Mouse (Mus musculus): ENCODE data around the gene Amot.

The Amot gene

DNA sequence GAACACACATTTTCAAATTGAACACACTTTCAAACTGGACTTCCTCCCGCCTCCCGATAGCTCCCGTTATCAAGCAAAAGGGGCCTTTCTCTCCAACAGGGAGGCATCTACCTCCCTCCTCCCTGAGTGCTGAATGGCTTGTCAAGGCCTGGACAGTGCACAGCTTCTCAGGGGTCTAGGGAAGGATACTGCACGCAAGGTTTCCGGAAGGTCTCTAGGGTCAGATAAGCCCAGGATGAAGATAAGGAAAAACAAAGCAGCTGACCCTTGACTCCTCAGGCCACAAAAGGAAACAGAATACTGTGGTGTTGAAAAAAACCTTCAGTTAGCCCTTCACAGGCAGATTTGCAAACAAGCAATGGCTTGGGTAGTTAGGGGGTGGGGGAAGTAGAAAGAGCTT, 22.6 kb downstream of the Amot start:
- no peak for DNase-seq (ENCODE audit: extremely low spot score, low read depth, low spot score)

DNA sequence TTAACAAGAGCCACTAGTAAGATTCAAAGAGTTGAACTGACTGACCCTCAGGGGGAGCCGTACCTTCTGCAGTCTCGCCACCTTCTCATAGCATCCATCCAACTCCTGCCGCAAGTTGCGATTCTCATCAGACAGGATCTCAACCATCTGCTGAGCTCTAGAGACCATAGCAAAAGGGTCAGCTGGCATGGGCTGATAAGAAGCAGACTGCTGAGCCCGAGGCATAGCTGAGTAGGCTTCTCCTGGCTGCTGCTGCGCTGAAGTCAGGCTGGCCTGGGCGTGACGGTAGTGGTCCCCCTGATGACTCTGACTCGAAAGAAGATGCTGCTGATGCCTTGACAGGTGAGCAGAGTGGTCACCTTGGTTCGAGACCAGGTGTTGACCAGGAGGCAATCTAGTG, 25.0 kb downstream of the Amot start:
- no peak for DNase-seq (ENCODE audit: extremely low spot score, low read depth, low spot score)

DNA sequence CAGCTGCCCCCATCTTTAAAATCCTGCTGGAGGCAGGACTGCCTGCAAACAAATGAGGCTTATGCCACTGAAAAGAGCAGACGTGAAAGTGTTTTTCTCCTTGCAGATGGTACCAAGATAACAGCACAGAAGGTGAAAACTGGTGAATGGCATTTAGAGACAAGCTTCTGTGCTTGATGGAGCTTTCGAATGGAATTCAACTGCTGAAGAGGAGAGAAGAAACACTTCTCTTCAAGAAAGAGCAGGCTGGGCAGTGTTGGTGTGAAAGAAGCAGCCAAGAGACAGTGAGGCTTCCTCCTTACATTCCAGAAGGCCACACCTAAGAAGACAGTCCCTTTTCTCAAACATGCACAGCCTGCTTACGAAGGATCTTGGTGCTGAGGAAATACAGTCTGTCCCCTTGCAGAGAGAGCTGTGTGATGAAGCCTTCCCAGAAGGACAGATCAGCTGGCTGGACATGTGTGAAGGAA, 27.2 kb downstream of the Amot start:
- no peak for DNase-seq (ENCODE audit: extremely low spot score, low read depth, low spot score)

DNA sequence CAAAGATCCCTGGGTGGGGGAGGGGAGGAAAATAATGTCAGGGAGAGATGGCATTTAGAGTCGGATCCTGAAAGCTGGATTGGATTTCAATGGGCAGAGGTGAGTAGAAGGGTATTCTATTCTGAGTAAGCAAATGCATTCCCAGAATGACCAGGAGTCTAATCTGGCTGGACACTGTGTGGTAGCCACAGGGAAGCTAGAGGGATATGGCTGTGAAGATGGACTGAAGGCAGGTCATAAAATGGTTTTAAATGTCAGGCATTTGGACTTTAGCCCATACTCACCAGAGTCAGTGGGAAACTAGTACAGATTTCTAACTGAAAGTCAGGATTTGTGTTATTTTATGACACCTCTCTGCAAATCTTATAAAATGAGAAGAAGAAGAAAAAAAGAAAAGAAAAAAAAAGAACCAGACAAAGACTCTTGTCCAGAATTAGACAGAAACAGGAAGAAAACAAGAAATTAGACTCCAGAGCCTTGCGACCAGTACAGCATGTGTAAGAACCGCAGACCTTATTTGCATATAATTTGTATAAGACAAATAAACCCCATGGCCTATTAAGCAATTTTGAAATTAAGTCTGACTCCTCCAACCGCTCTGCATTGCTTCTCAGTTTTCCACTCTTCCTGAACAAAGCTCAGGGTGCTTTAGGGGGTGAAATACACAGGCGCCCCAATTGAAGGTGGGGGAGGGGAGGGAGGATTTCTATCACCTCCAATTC, 27.8 kb downstream of the Amot start:
- no peak for DNase-seq (ENCODE audit: extremely low spot score, low read depth, low spot score)

DNA sequence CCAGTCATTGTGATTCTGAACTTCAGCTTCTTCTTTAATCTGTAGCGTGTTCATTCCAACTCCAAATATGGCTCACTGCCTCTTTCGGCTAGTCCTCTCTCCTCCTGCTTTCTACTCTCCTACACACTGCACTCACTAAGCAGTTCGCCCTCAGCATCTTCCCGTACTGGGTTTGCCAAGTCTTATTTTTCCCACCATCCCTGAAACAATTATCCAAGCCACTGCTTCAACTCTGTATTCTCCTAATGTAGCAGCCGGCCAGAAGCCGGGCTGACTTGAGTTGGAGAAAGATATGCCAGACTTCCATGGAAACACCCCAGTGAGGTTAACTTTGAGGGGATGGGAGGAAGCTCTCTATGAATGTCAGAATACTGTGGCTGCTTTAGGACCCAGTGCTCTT, 36.7 kb downstream of the Amot start:
- DNase-seq (ENCODE audit: extremely low spot score, low read depth, low spot score), result no peak

DNA sequence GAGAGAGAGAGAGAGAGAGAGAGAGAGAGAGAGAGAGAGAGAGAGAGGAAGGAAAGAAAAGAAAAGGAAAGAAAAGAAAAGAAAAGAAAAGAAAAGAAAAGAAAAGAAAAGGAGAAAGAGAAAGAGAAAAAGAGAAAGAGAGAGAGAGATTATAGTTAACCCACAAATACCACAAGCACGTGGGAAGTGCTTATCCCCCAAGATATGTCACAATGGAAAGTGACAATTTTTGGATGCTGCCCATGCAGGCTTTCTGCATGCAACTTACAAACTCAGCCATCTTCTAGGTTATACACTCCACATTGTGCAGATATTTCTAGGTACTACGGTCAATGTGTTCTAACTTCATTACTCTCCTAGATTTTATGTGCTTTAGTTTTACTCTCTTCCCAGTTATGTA, 41.5 kb downstream of the Amot start:
- DNase-seq (ENCODE audit: extremely low spot score, low read depth, low spot score), result no peak

DNA sequence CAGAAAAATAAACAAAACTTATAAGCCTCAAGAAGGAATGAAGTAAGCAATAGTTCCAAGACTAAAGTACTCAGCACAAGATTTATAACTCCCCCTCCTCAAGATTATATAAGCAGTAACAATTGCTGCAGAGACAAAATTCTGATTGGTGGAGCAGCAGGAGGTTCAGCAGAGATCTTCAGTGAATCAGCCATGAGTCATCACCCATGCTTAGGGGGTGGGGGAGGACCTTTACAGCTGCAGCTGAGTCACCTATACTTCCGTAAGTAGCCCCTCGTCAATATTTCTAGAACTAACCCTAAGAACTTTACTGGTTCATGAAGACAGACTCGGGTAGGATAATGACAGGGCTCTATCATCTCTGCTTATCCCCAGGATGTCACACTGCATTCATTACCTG, 43.6 kb downstream of the Amot start:
- DNase-seq (ENCODE audit: extremely low spot score, low read depth, low spot score), result no peak

DNA sequence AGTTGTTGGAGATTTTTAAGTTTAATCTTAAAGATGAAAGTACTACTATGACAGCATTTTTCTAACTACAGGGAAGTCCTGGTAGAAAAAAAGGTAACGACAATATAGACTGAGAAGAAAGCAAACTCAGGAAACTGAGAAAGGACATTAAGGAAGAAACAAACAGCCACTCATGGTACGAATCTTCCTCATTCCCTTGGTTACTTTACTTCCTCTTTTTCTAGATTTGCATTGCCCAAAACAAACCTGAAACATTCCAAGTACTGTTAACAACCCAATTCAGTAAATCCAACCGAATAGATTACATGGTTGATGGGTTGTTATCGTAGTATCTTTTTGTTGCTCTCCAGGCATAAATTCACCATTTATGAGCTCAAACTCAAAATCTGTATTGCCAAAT, 48.7 kb downstream of the Amot start:
- no peak for DNase-seq (ENCODE audit: extremely low spot score, low read depth, low spot score)

DNA sequence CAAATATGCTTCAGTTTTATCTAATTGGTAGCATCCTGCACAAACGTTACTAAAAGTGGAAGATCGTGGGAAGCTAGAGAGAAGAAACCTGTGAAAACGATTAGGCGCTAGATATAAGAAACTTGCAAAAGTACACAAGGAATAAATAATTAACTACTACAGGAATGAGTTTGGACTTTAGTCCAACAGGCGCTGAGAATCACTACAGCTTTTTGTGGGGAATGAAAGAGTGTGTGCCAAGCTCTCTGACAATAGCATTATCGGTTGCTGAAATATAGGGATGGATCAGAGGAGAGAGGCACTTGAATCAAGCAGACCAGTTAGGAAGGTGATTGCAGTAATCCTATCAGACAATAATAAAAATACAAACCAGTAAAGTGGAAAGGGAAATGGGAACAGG, 49.4 kb downstream of the Amot start:
- no peak for DNase-seq (ENCODE audit: extremely low spot score, low read depth, low spot score)

DNA sequence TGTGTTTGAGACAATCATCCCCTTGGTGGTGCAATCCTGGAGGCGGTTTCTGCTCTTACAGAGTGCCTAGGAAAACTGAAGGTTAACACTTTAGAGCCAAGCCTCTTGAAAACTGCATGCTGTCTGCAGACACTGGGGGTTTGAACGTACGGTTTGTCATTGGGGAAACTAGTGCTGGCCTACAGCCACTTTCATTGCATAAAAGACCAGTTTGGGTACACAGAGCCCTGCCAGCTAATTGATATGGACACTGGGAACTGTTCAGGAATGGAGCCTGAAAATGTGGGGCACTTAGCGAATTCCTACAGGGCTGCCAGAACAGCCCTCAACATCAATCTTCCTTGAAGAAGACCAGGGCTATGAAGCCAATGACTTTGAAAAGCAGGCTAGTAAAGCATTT, 50.2 kb downstream of the Amot start:
- no peak for DNase-seq (ENCODE audit: extremely low spot score, low read depth, low spot score)

DNA sequence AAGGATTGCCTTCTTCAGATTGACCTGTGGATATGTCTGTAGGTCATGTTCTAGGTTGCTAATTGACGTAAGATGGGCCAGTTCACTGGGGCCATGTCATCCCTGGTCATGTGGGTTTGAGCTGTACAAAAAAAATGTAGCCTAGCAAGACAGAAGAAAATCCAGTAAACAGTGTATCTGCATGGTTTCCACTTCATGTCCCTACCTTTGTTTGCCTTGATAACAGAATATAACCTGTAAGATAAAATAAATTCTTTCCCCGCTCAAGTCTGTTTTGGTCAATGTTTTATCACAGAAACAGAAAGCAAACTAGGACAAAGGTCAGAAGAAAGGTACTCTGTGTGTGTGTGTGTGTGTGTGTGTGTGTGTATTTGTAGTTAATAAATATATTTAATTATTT, 63.5 kb downstream of the Amot start:
- DNase-seq (ENCODE audit: extremely low spot score, low read depth, low spot score), result no peak

DNA sequence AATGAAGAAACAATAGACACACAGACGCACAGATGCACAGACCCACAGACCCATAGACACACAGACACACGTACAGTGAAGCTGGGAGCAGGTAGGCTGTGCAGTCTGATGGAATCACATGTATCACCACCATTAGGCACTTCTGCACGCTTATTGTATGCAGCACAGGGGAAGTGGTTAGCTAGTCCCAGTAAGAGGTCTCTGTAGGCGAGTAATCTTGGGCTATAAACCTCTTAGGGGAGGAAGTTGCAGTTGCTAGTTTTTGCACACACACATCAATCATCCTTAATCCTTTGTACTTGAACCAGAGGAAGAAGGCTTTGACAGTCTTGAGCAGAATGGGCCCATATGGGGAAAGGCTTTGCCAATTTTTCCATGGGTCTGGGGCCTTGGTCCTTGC, 71.3 kb downstream of the Amot start:
- no peak for DNase-seq (ENCODE audit: extremely low spot score, low read depth, low spot score)

DNA sequence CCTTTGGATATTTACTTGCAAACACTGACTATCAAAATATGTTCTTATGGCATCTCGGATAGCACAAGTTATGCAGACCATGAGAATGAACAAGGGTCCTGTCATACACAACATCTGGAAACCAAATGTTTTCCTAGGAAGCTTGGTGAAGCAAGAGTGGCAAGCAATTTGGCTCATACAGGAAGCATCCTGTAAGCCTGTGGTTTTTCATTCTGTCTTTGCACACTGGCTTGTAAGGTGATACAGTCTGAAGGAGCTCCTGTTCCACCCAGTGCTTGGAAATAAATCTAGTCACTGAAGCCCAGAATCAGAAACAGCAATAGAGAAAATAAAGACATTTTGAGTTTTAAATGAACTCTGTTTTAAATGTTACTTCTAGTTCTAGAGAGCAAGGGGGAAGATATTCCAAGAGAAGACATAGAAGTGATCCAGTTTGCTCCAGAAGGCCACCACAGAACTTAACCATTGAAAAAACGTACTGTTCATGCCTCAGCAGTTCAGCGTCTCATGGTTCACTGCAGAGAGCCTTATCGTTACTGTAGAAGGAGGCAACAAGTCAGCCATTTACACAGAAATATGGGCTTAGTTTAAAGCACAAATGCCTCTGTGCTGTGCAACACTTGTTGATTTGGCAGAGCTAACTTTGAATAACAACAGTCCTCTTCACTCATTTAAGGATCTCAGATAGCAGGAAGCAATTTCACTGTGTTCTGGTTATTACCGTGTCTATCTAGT, 74.0 kb downstream of the Amot start:
- DNase-seq (ENCODE audit: extremely low spot score, low read depth, low spot score), result no peak

DNA sequence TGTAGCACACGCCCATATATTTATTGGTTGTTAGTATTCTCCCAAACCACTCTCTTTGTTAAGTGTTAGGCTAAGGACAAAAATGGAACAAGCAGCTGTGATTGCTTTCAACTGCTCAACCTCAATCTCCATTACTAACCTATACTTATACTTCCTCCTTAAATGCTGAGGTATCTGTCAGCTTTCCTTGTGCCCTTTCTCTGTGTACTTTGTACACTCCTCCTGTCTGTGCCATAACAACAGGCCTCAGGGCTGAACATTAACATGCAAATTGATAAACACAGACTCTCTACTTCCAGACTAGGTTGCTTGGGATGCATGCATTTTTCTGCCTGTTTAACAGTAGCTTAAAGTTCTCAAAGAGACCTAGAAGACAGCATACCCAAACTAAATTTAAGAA, 76.2 kb downstream of the Amot start:
- no peak for DNase-seq (ENCODE audit: extremely low spot score, low read depth, low spot score)

DNA sequence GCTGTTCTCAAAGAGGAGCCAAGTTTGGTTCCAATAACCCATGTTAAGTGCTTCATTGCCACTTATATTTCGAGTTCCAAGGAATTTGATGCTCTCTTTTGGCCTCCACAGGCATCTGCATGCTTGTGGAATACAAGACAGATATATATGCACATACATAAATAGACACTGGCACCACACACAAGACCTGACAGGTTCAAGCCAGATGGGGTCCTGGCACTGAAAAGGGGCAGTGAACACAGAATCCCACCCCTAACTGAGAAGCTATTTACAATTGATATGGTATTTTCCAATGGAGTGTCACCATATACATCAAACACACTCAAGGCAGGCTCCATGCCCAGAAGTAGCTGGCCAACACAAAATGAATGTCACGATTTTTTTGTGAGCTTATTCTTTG, 81.0 kb downstream of the Amot start:
- no peak for DNase-seq (ENCODE audit: extremely low spot score, low read depth, low spot score)

DNA sequence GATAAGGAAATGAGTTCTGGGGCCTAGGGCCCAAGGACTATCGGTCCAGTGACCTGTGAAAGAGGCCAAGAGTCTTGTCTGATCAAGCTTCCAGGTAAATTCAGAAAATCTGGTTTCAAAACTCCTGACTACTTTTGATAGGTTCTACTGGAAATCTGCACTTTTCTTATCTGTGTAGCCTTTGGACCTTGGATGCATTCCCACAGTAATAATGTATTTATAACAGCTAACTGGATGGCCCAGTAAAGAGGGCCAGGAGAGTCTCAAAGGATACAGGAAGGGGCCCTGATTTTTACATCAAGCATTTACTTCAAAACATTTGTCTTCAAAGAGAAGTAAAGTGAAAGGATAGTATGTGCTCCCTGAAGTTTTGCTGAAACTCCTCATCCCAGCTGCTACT, 90.7 kb downstream of the Amot start:
- DNase-seq (ENCODE audit: extremely low spot score, low read depth, low spot score), result no peak

DNA sequence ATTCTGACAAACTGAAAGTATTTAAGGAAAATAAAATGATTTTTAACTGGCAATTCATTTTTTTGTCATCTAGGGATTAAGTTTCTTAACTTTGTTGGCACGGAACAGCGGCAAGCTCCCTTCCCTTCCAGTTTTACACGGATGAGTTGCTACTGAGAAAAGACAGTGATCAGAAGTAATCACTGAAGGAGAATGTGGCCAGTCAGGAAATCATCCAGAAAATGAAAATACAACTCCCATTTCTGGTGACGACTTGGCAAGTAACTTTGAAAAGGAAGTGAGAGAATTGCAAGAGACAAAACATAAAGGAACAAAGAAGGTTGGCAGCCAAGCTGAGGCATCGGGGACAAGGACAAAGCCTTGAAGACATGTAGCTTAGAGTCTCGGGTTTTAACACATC, 93.6 kb downstream of the Amot start:
- DNase-seq (ENCODE audit: extremely low spot score, low read depth, low spot score), result no peak

DNA sequence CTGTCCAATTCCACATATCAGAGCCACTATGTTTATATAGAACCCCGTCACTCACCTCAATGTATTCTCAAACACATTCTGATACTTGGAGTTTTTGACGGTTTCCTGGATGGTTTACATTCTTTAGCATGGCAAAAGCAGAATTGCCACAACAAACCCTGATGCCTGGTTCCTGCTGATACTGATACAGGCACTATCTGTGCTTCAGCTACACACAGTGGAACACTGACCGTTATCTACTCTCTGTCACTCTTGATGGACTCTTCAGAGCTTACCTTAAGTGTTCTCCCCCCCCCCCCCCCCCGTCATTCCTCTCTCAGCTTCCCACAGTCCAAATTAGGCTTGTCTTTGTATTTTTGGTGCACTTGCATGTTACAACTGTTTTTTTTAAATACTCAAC, 98.9 kb downstream of the Amot start:
- DNase-seq (ENCODE audit: extremely low spot score, low read depth, low spot score), result no peak

DNA sequence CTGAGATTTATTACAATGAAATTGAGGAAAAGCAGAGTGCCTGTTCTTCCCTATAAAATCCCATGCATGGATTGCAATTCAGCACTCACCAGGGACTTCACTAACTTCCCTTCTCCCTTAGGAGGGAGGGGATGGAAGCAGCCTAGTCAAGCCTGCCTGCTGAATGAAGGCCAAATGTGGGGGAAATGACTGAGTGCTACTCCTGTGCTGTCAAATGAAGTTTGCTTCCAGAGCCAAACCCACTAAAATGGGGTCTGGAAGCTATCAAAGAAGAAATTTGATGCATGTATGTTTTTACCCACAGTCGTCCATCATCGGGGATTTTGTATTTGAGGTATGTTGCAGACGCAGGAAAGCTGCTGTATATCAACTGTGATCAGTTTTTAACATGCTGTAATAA, 103.1 kb downstream of the Amot start:
- DNase-seq (ENCODE audit: extremely low spot score, low read depth, low spot score), result peak; percentile 10

DNA sequence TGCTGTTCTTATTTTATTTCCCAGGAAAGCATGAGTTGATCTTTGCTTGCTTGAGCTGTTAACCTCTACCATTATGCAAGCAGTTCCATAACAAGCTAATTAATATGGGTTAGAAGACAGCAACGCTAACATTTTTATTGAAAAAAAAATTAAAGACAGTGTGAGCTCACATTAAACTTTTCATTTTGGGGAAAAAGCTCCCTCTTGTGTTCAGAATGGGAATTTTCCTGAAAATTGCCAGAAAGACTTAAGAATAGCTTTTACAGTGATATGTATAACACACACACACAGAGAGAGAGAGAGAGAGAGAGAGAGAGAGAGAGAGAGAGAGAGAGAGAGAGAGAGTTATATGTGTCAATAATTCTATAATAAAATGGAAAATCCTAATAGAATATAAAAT, 105.7 kb downstream of the Amot start:
- DNase-seq (ENCODE audit: extremely low spot score, low read depth, low spot score), result peak; percentile 24
